Mouse (Mus musculus) hindbrain, embryonic 11.5 days (tissue): ENCODE data around the gene Bpifb3. TPM values are rescaled to one million over a fixed set of nuclear protein-coding genes. Genes with fewer than 3 reads are reported as not detected.
A peak's percentile ranks its signal among the peaks of the same experiment; 100 is the strongest.

Source experiments
- ATAC-seq: fragments of 200-750 bp; cut with Nextera tagmentation; 2 replicates; pipeline ENCODE4 v1.8.0; 2017; ENCODE audit warnings: mild to moderate bottlenecking, moderate TSS enrichment, moderate library complexity; ENCODE audit not compliant: low FRiP score
- DNase-seq: peaks from one replicate; pipeline ENCODE4 v3.0.0-alpha.2; 2015; ENCODE audit warnings: low spot score
- H3K27ac ChIP-seq: fragments of 300-500 bp; sonication (generic); 2 replicates; pipeline ENCODE4 v1.5.1; 2014; ENCODE audit warnings: mild to moderate bottlenecking, low read depth, low read length
- H3K27me3 ChIP-seq: fragments of 300-500 bp; sonication (generic); 2 replicates; pipeline ENCODE4 v1.6.1; 2014; ENCODE audit warnings: mild to moderate bottlenecking, low read length, moderate library complexity, mixed read lengths; ENCODE audit not compliant: control insufficient read depth, insufficient read depth
- H3K36me3 ChIP-seq: fragments of 300-500 bp; sonication (generic); 2 replicates; pipeline ENCODE4 v1.6.1; 2014; ENCODE audit warnings: mild to moderate bottlenecking, low read length, moderate library complexity, mixed read lengths; ENCODE audit not compliant: control insufficient read depth, insufficient read depth
- H3K4me1 ChIP-seq: fragments of 300-500 bp; sonication (generic); replicated peaks from 2 replicates; pipeline ENCODE4 v1.6.1; 2014; ENCODE audit warnings: low read length, mixed read lengths; ENCODE audit not compliant: control insufficient read depth, insufficient read depth
- H3K4me2 ChIP-seq: fragments of 300-500 bp; sonication (generic); replicated peaks from 2 replicates; pipeline ENCODE4 v1.6.1; 2014; ENCODE audit warnings: mild to moderate bottlenecking, low read depth, low read length
- H3K4me3 ChIP-seq: fragments of 300-500 bp; sonication (generic); 2 replicates; pipeline ENCODE4 v1.5.1; 2014; ENCODE audit warnings: low read depth, low read length
- H3K9ac ChIP-seq: fragments of 300-500 bp; sonication (generic); 2 replicates; pipeline ENCODE4 v1.6.1; 2014; ENCODE audit warnings: low read depth, low read length
- H3K9me3 ChIP-seq: fragments of 300-500 bp; sonication (generic); 2 replicates; pipeline ENCODE4 v1.6.1; 2016; ENCODE audit warnings: low read length; ENCODE audit not compliant: control insufficient read depth
- WGBS: fragments of 180-500 bp; shearing (Covaris S2); extraction: QIAGEN DNeasy Blood & Tissue Kit; methylation state at CpG from one replicate; pipeline ENCODE4 v1.1.7; 2014; 5-methylcytosine and 5-hydroxymethylcytosine counted together
- polyA plus RNA-seq: library from polyadenylated mRNA; unstranded; fragments of >200 nt; fragmentation: Nextera tagmentation; extraction: Ambion mirVana; gene quantifications from 2 replicates; pipeline ENCODE4 v1.2.1, GENCODE M21; 2014

The Bpifb3 gene
- polyA plus RNA-seq, 1 experiment from 2014 or later: 0.09 TPM

DNA sequence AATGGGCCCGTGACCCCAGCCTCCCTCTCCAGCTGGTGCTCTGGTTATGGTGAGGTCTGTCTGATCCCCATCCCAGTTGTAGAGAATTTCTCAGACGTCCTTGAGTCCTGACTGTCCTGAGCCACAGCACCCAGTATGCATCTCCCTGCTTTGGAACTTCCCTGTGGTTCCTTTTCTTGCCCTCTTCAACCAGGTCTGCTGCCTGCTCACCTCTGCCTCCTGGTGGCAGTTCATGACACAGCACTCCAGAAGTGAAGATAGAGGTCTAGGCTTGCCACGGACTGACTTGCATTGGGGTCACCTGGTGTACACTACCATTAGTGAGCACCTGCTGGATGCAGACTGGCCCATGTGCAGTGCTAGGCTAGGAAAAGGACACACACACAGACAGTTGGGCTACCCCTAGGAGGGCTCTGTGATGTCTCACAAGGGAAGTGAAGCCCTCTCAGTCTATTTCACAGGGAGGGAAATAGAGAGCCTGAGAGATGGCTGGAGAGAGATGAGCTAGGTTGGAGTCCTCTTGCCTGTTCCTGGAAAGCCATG, 11.9 kb downstream of the Bpifb3 start:
- H3K4me1 ChIP-seq: no peaks in the 10 kb centered on the region
- H3K27me3 ChIP-seq: no peaks in the 10 kb centered on the region
- no peak overlapping the region for H3K4me2 ChIP-seq
- H3K9me3 ChIP-seq: no peaks in the 10 kb centered on the region
- no peak overlapping the region for H3K4me3 ChIP-seq
- no peak overlapping the region for H3K9ac ChIP-seq
- DNase-seq: peak; percentile 74
- WGBS: 48% methylated on average over 3 of the region's 3 CpGs
- no peaks in the 10 kb centered on the region for H3K36me3 ChIP-seq
- no peak overlapping the region for H3K27ac ChIP-seq
- no peak for ATAC-seq

- Histone ChIP-seq H3K4me3 (no peak overlapping the region), H3K36me3 (no peaks in the 10 kb centered on the region), H3K27ac (no peak overlapping the region), H3K4me1 (no peaks in the 10 kb centered on the region), H3K4me2 (no peak overlapping the region), H3K27me3 (no peaks in the 10 kb centered on the region), H3K9ac (no peak overlapping the region), H3K9me3 (no peaks in the 10 kb centered on the region)
- 66% methylated on average over 6 of the region's 6 CpGs for WGBS
- peak; percentile 24 for DNase-seq
- no peak for ATAC-seq
Observed at GRCm38 (mm10) chr2:153931125-153931524, 13.1 kb downstream of the Bpifb3 start.

GRCm38 (mm10) chr2:153933311-153933710, 15.3 kb downstream of the Bpifb3 start:
- Histone ChIP-seq H3K4me3 (no peak overlapping the region), H3K36me3 (no peaks in the 10 kb centered on the region), H3K27me3 (no peaks in the 10 kb centered on the region), H3K4me1 (no peaks in the 10 kb centered on the region), H3K9me3 (no peaks in the 10 kb centered on the region), H3K27ac (no peak overlapping the region), H3K9ac (no peak overlapping the region), H3K4me2 (no peak overlapping the region)
- ATAC-seq: no peak
- WGBS: 63% methylated on average over 6 of the region's 6 CpGs
- no peak for DNase-seq

DNA sequence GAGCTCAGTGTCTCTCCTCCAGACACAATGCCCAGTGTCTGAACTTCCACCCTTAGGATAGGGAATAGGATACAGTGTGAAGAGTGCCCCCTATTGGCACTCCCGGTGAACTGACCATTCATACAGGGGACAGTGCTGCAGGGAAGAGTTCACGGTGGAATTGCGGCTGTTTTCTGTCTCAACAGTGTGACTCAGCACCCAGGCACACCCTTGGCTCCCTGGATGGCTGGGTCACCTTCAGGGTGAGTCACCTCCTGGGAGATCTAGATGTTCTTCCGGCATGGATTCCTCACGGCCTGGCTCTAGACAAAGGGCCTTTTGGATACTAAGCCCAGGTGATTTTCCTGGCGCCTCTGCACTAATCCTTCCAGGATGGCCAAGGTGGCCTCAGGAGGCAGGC, 17.3 kb downstream of the Bpifb3 start:
- H3K9ac ChIP-seq: no peak overlapping the region
- no peaks in the 10 kb centered on the region for H3K9me3 ChIP-seq
- no peak for DNase-seq
- no peak overlapping the region for H3K4me3 ChIP-seq
- 94% methylated on average over 6 of the region's 6 CpGs for WGBS
- no peaks in the 10 kb centered on the region for H3K4me1 ChIP-seq
- H3K36me3 ChIP-seq: no peaks in the 10 kb centered on the region
- no peak overlapping the region for H3K27ac ChIP-seq
- ATAC-seq: no peak
- H3K27me3 ChIP-seq: no peaks in the 10 kb centered on the region
- H3K4me2 ChIP-seq: no peak overlapping the region

- no peak within 1 kb of the TSS for H3K9ac ChIP-seq
- no peak within 1 kb of the TSS for H3K27ac ChIP-seq
- no peaks in the 10 kb centered on the region for H3K4me1 ChIP-seq
- WGBS: 86% methylated on average over 5 of the region's 5 CpGs
- H3K9me3 ChIP-seq: no peaks in the 10 kb centered on the region
- no peak within 1 kb of the TSS for H3K4me3 ChIP-seq
- H3K4me2 ChIP-seq: no peak within 1 kb of the TSS
- no peaks in the 10 kb centered on the region for H3K27me3 ChIP-seq
- DNase-seq (no peak), ATAC-seq (no peak)
- H3K36me3 ChIP-seq: no peaks in the 10 kb centered on the region
Observed at GRCm38 (mm10) chr2:153937843-153938242, 19.8 kb downstream of the Bpifb3 start, which contains the start of gene Bpifb4. TSS of gene Bpifb4 (plus strand) at chr2:153938212.

GRCm38 (mm10) chr2:153943537-153943936, 25.5 kb downstream of the Bpifb3 start:
- no peak overlapping the region for H3K9ac ChIP-seq
- H3K4me2 ChIP-seq: no peak overlapping the region
- WGBS: 43% methylated on average over 3 of the region's 3 CpGs
- H3K27me3 ChIP-seq: no peaks in the 10 kb centered on the region
- no peaks in the 10 kb centered on the region for H3K4me1 ChIP-seq
- H3K4me3 ChIP-seq: no peak overlapping the region
- DNase-seq (peak; percentile 79), ATAC-seq (no peak)
- H3K36me3 ChIP-seq: no peaks in the 10 kb centered on the region
- no peaks in the 10 kb centered on the region for H3K9me3 ChIP-seq
- no peak overlapping the region for H3K27ac ChIP-seq

GRCm38 (mm10) chr2:153944567-153944966, 26.5 kb downstream of the Bpifb3 start:
- no peak overlapping the region for H3K4me2 ChIP-seq
- no peak for ATAC-seq

GRCm38 (mm10) chr2:153952897-153953296, 34.9 kb downstream of the Bpifb3 start:
- Histone ChIP-seq H3K4me1 (no peaks in the 10 kb centered on the region), H3K27me3 (no peaks in the 10 kb centered on the region), H3K4me3 (no peak overlapping the region), H3K36me3 (no peaks in the 10 kb centered on the region), H3K9me3 (no peaks in the 10 kb centered on the region), H3K4me2 (no peak overlapping the region), H3K27ac (no peak overlapping the region), H3K9ac (no peak overlapping the region)
- DNase-seq (peak; percentile 84), ATAC-seq (no peak)
- 27% methylated on average over 6 of the region's 6 CpGs for WGBS

More at GRCm38 (mm10) chr2:153944567-153944966, 26.5 kb downstream of the Bpifb3 start:
- no peak overlapping the region for H3K9ac ChIP-seq
- H3K4me3 ChIP-seq: no peak overlapping the region
- H3K27me3 ChIP-seq: no peaks in the 10 kb centered on the region
- 87% methylated on average over 8 of the region's 8 CpGs for WGBS
- H3K27ac ChIP-seq: no peak overlapping the region
- DNase-seq: no peak
- no peaks in the 10 kb centered on the region for H3K4me1 ChIP-seq
- no peaks in the 10 kb centered on the region for H3K9me3 ChIP-seq
- H3K36me3 ChIP-seq: no peaks in the 10 kb centered on the region

DNA sequence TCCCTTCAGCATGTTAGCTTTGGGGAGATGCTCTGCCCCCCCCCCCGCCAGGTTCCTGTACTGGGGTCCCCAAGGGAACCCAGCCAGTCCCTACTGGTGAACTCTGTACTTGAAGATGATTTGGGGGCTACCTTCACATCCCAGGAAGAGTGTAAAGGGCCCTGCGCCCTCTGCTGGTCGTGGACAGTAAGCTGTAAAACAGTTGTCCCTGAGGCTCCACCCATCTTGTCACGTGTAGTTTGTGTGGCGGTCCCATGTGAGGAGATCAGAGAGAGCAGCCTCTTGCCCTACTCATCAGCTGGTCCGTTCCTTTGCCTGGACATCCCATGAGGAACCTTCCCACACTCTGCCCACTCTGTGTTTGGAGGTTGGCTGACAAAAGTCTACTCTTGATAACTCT, 35.8 kb downstream of the Bpifb3 start:
- 9% methylated on average over 6 of the region's 6 CpGs for WGBS
- no peak overlapping the region for H3K4me3 ChIP-seq
- no peak overlapping the region for H3K9ac ChIP-seq
- H3K4me1 ChIP-seq: no peaks in the 10 kb centered on the region
- H3K9me3 ChIP-seq: no peaks in the 10 kb centered on the region
- no peaks in the 10 kb centered on the region for H3K36me3 ChIP-seq
- no peaks in the 10 kb centered on the region for H3K27me3 ChIP-seq
- peak; percentile 80 for DNase-seq
- no peak for ATAC-seq
- H3K4me2 ChIP-seq: no peak overlapping the region
- no peak overlapping the region for H3K27ac ChIP-seq
